Mouse (Mus musculus) C2C12 (cell line): Measurements from ENCODE around the gene Ajm1.

ENCODE experiments used
- CEBPB ChIP-seq: IDR thresholded peaks from one replicate; pipeline ENCODE4 v1.6.1; 2011; ENCODE audit warnings: low read depth, mild to moderate bottlenecking, control low read depth, moderate library complexity
- CTCF ChIP-seq: IDR thresholded peaks from one replicate; pipeline ENCODE4 v1.5.1; 2011; ENCODE audit not compliant: control insufficient read depth, insufficient read depth, insufficient read length
- MAX ChIP-seq: IDR thresholded peaks from one replicate; pipeline ENCODE4 v1.6.1; 2011; ENCODE audit warnings: mild to moderate bottlenecking, control low read depth
- MYOD1 ChIP-seq: IDR thresholded peaks from one replicate; pipeline ENCODE4 v1.6.1; 2011; ENCODE audit warnings: low read depth; ENCODE audit not compliant: control insufficient read depth, insufficient read length
- USF1 ChIP-seq: IDR thresholded peaks from one replicate; pipeline ENCODE4 v1.6.1; 2011; ENCODE audit warnings: low read depth, mild to moderate bottlenecking, control low read depth, moderate library complexity

- peak; percentile 62 for TF ChIP-seq CTCF
- no peak for TF ChIP-seq MYOD1
- no peak for TF ChIP-seq USF1
- TF ChIP-seq MAX, result no peak
- TF ChIP-seq CEBPB, result no peak
Measured at GRCm38 (mm10) chr2:25581294-25581864, at the start of gene Ajm1.
